Mouse (Mus musculus) midbrain, embryonic 11.5 days (tissue): Measurements from ENCODE around the gene Etnk2. TPM values are rescaled to one million over a fixed set of nuclear protein-coding genes. Genes with fewer than 3 reads are reported as not detected.

Experiments
- ATAC-seq: fragments of 200-750 bp; cut with Nextera tagmentation; 2 replicates; pipeline ENCODE4 v1.8.0; 2017; ENCODE audit warnings: moderate TSS enrichment, moderate library complexity; ENCODE audit not compliant: low FRiP score
- DNase-seq: peaks from one replicate; pipeline ENCODE4 v3.0.0; 2015; ENCODE audit warnings: low spot score; ENCODE audit errors: missing footprints
- H3K27ac ChIP-seq: fragments of 300-500 bp; sonication (generic); 2 replicates; pipeline ENCODE4 v1.5.1; 2014; ENCODE audit warnings: low read depth, low read length
- H3K27me3 ChIP-seq: fragments of 300-500 bp; sonication (generic); 2 replicates; pipeline ENCODE4 v1.6.1; 2014; ENCODE audit warnings: mild to moderate bottlenecking, low read length, moderate library complexity, mixed read lengths; ENCODE audit not compliant: control insufficient read depth, insufficient read depth
- H3K36me3 ChIP-seq: fragments of 300-500 bp; sonication (generic); 2 replicates; pipeline ENCODE4 v1.6.1; 2014; ENCODE audit warnings: mild to moderate bottlenecking, low read length, moderate library complexity, mixed read lengths; ENCODE audit not compliant: control insufficient read depth, insufficient read depth
- H3K4me1 ChIP-seq: fragments of 300-500 bp; sonication (generic); 2 replicates; pipeline ENCODE4 v1.6.1; 2014; ENCODE audit warnings: low read length; ENCODE audit not compliant: control insufficient read depth, insufficient read depth
- H3K4me2 ChIP-seq: fragments of 300-500 bp; sonication (generic); 2 replicates; pipeline ENCODE4 v1.6.1; 2014; ENCODE audit warnings: mild to moderate bottlenecking, moderate library complexity
- H3K4me3 ChIP-seq: fragments of 300-500 bp; sonication (generic); 2 replicates; pipeline ENCODE4 v1.5.1; 2014; ENCODE audit warnings: low read depth, low read length
- H3K9ac ChIP-seq: fragments of 300-500 bp; sonication (generic); 2 replicates; pipeline ENCODE4 v1.6.1; 2014; ENCODE audit warnings: low read length
- H3K9me3 ChIP-seq: fragments of 300-500 bp; sonication (generic); 2 replicates; pipeline ENCODE4 v1.6.1; 2016; ENCODE audit warnings: low read length; ENCODE audit not compliant: control insufficient read depth
- WGBS: fragments of 180-500 bp; shearing (Covaris S2); extraction: QIAGEN DNeasy Blood & Tissue Kit; methylation state at CpG from one replicate; pipeline ENCODE4 v1.1.7; 2014; 5-methylcytosine and 5-hydroxymethylcytosine counted together
- polyA plus RNA-seq: library from polyadenylated mRNA; unstranded; fragments of >200 nt; fragmentation: Nextera tagmentation; extraction: Ambion mirVana; gene quantifications from 2 replicates; pipeline ENCODE4 v1.2.1, GENCODE M21; 2014

The Etnk2 gene
- 2.1 and 2.5 TPM in 2 replicates for polyA plus RNA-seq

GRCm38 (mm10) chr1:133363276-133364021, at the start of gene Etnk2:
Gene Etnk2 (plus strand): TSS chr1:133363572.
- Histone ChIP-seq H3K9me3 (no peaks in the 10 kb centered on the region), H3K4me1 (peaks cover 22% of the 10 kb centered on the region), H3K4me2 (peak within 1 kb of the TSS; percentile 88), H3K27ac (no peak within 1 kb of the TSS), H3K27me3 (peaks cover 30% of the 10 kb centered on the region), H3K9ac (peak within 1 kb of the TSS; percentile 60), H3K4me3 (peak within 1 kb of the TSS; percentile 55), H3K36me3 (no peaks in the 10 kb centered on the region)
- DNase-seq (peak; percentile 99), ATAC-seq (peak; percentile 85)
- under 1% methylated on average over 49 of the region's 52 CpGs for WGBS

GRCm38 (mm10) chr1:133314364-133314763, 49.0 kb upstream of the Etnk2 start:
- peak; percentile 50; the same call in 1 of the 2 replicates for ATAC-seq
- no peaks in the 10 kb centered on the region for H3K36me3 ChIP-seq
- peaks cover 2% of the 10 kb centered on the region; the same call in 1 of the 2 replicates for H3K4me1 ChIP-seq
- no peak overlapping the region for H3K27ac ChIP-seq
- DNase-seq, result peak; percentile 92
- H3K4me2 ChIP-seq, result no peak overlapping the region
- H3K4me3 ChIP-seq, result no peak overlapping the region
- H3K9me3 ChIP-seq, result no peaks in the 10 kb centered on the region
- no peaks in the 10 kb centered on the region for H3K27me3 ChIP-seq
- WGBS, result 22% methylated on average over 8 of the region's 8 CpGs
- no peak overlapping the region; the same call in 1 of the 2 replicates for H3K9ac ChIP-seq

- DNase-seq, result no peak
- H3K4me2 ChIP-seq, result no peak overlapping the region
- H3K9me3 ChIP-seq, result no peaks in the 10 kb centered on the region
- no peaks in the 10 kb centered on the region for H3K36me3 ChIP-seq
- no peak overlapping the region for H3K9ac ChIP-seq
- peaks cover 2% of the 10 kb centered on the region; the same call in 1 of the 2 replicates for H3K4me1 ChIP-seq
- WGBS, result 80% methylated on average over 6 of the region's 6 CpGs
- ATAC-seq, result no peak
- H3K4me3 ChIP-seq, result no peak overlapping the region
- no peak overlapping the region for H3K27ac ChIP-seq
- H3K27me3 ChIP-seq, result no peaks in the 10 kb centered on the region
These were observed 47.6 kb upstream of the Etnk2 start for GRCm38 (mm10) chr1:133315775-133316174.

GRCm38 (mm10) chr1:133316577-133316976, 46.8 kb upstream of the Etnk2 start:
- Histone ChIP-seq H3K4me3 (no peak overlapping the region), H3K27me3 (no peaks in the 10 kb centered on the region), H3K4me2 (no peak overlapping the region), H3K9me3 (no peaks in the 10 kb centered on the region), H3K36me3 (no peaks in the 10 kb centered on the region), H3K4me1 (peaks cover 2% of the 10 kb centered on the region; the same call in 1 of the 2 replicates), H3K27ac (no peak overlapping the region), H3K9ac (no peak overlapping the region)
- 84% methylated on average over 4 of the region's 4 CpGs for WGBS
- DNase-seq, result no peak
- no peak for ATAC-seq

GRCm38 (mm10) chr1:133317149-133317548, 46.2 kb upstream of the Etnk2 start:
- WGBS, result 71% methylated on average over 1 of the region's 1 CpGs
- Histone ChIP-seq H3K27ac (no peak overlapping the region), H3K4me3 (no peak overlapping the region), H3K4me1 (no peaks in the 10 kb centered on the region; the same call in 1 of the 2 replicates), H3K9me3 (no peaks in the 10 kb centered on the region), H3K36me3 (no peaks in the 10 kb centered on the region), H3K9ac (no peak overlapping the region), H3K27me3 (no peaks in the 10 kb centered on the region), H3K4me2 (no peak overlapping the region)
- ATAC-seq, result no peak
- DNase-seq, result no peak

- Histone ChIP-seq H3K9ac (no peak within 1 kb of the TSS), H3K9me3 (no peaks in the 10 kb centered on the region), H3K36me3 (no peaks in the 10 kb centered on the region), H3K4me1 (no peaks in the 10 kb centered on the region), H3K4me2 (no peak within 1 kb of the TSS), H3K4me3 (no peak within 1 kb of the TSS), H3K27me3 (no peaks in the 10 kb centered on the region), H3K27ac (no peak within 1 kb of the TSS)
- 83% methylated on average over 13 of the region's 13 CpGs for WGBS
- ATAC-seq, result no peak
- DNase-seq, result no peak
These were observed 42.0 kb upstream of the Etnk2 start, which contains the start of gene Kiss1 for GRCm38 (mm10) chr1:133321267-133321925. Gene Kiss1 (plus strand): TSS chr1:133321875.

- H3K9me3 ChIP-seq, result no peaks in the 10 kb centered on the region
- H3K27me3 ChIP-seq, result no peaks in the 10 kb centered on the region
- DNase-seq (no peak), ATAC-seq (no peak)
- no peaks in the 10 kb centered on the region for H3K36me3 ChIP-seq
- H3K27ac ChIP-seq, result no peak overlapping the region
- no peak overlapping the region for H3K4me3 ChIP-seq
- no peak overlapping the region for H3K4me2 ChIP-seq
- no peak overlapping the region for H3K9ac ChIP-seq
- peaks cover 2% of the 10 kb centered on the region; the same call in 1 of the 2 replicates for H3K4me1 ChIP-seq
- WGBS, result 67% methylated on average over 5 of the region's 5 CpGs
These were observed 40.0 kb upstream of the Etnk2 start for GRCm38 (mm10) chr1:133323333-133323732.

- Histone ChIP-seq H3K4me3 (no peak overlapping the region), H3K9me3 (no peaks in the 10 kb centered on the region), H3K27me3 (peaks cover 12% of the 10 kb centered on the region; the same call in 1 of the 2 replicates), H3K9ac (no peak overlapping the region), H3K4me2 (no peak overlapping the region), H3K27ac (no peak overlapping the region), H3K4me1 (peaks cover 15% of the 10 kb centered on the region), H3K36me3 (no peaks in the 10 kb centered on the region)
- WGBS, result 86% methylated on average over 8 of the region's 8 CpGs
- ATAC-seq, result no peak
- no peak for DNase-seq
These were observed 37.4 kb upstream of the Etnk2 start for GRCm38 (mm10) chr1:133325951-133326350.

- DNase-seq, result no peak
- no peaks in the 10 kb centered on the region for H3K36me3 ChIP-seq
- no peak overlapping the region for H3K4me3 ChIP-seq
- H3K27ac ChIP-seq, result no peak overlapping the region
- no peaks in the 10 kb centered on the region for H3K9me3 ChIP-seq
- peaks cover 18% of the 10 kb centered on the region for H3K4me1 ChIP-seq
- H3K9ac ChIP-seq, result no peak overlapping the region
- peaks cover 12% of the 10 kb centered on the region; the same call in 1 of the 2 replicates for H3K27me3 ChIP-seq
- H3K4me2 ChIP-seq, result no peak overlapping the region
- 61% methylated on average over 5 of the region's 5 CpGs for WGBS
- ATAC-seq, result no peak
These were observed 36.3 kb upstream of the Etnk2 start for GRCm38 (mm10) chr1:133327094-133327493.
